Comparison of ENCODE assay signal across 7 mouse cellular contexts in the genomic region with DNA sequence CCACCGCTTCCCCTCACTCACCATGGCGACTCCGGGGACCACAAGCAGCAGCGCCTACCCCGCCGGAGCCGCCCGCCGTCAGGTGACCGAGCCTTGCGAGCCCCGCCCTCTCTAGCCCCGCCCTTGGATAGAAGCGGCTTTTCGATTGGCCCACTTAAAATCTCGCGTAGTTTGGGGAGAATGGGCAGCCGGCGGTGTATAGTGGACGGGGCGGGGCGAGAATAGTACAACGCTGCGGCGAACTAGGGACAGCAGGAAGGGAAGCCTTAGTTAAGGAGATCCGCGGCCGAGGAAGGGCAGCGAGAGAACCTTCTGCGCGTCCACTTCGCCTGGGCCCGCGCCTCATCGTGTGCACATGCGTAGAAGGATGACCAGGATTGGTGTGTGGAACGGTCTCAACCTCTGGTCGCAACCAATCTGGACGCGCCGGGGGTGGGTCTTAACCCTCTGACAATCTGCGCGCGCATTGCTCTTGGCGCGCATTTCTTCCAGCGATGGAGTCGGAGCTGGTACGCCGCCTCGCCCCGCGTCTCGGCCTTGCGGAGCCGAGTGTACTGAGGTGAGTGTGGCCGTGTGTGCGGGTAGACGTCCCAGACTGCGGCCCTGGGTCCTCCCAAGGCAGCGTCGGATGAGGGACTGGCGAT. TPM values are rescaled to one million over a fixed set of nuclear protein-coding genes. Genes with fewer than 3 reads are reported as not detected.
DNase-seq lines count a peak whose midpoint lies in the region; ATAC-seq lines count a peak whose summit lies in the region.

A gene (plus strand): TSS at position 199 of the 644 bp plus-strand sequence.
A gene (minus strand): TSS at position 369 of the 644 bp plus-strand sequence.

- peaks cover 10% of the 10 kb centered on the region; the same call in 1 of the 2 replicates for H3K36me3 ChIP-seq in intestine, embryonic 16.5 days (ENCODE audit: control insufficient read depth, insufficient read depth, low read length)
- peaks cover 2% of the 10 kb centered on the region; the same call in 1 of the 2 replicates for H3K36me3 ChIP-seq in midbrain, embryonic 11.5 days (ENCODE audit: control insufficient read depth, insufficient read depth, low read length)

- H3K27me3 ChIP-seq in intestine, embryonic 16.5 days (replicated peaks; ENCODE audit: control insufficient read depth, insufficient read depth, low read length) = no peaks in the 10 kb centered on the region
- H3K27me3 ChIP-seq in midbrain, embryonic 11.5 days (ENCODE audit: control insufficient read depth, insufficient read depth, low read length) = no peaks in the 10 kb centered on the region

- peak; percentile 92 for DNase-seq in adrenal gland, adult 8-10 months
- DNase-seq in embryo, embryonic 9.5 days (ENCODE audit: extremely low spot score) = peak; percentile 97
- peak; percentile 93 to 97 for DNase-seq in gastrocnemius, postnatal 4 days (ENCODE audit: low spot score in 2 of 2)
- peak; percentile 94 to 95 for DNase-seq in left cerebral cortex, postnatal 36 days (ENCODE audit: low spot score in 2 of 2)
- DNase-seq in midbrain, embryonic 11.5 days (ENCODE audit: low spot score, missing footprints) = peak; percentile 99
- peak; percentile 95 for DNase-seq in skeletal muscle tissue, adult 2 months (ENCODE audit: low read depth, low spot score)

- ATAC-seq in intestine, embryonic 16.5 days = peak; percentile 98
- peak; percentile 97 for ATAC-seq in midbrain, embryonic 11.5 days (ENCODE audit: low FRiP score)

- H3K4me3 ChIP-seq in intestine, embryonic 16.5 days (ENCODE audit: low read length) = peak within 1 kb of the TSS; percentile 96
- peak within 1 kb of the TSS; percentile 79 for H3K4me3 ChIP-seq in midbrain, embryonic 11.5 days (ENCODE audit: low read depth, low read length)

- H3K4me2 ChIP-seq in intestine, embryonic 16.5 days (ENCODE audit: low read depth, low read length) = peak within 1 kb of the TSS; percentile 80
- peak within 1 kb of the TSS; percentile 76 for H3K4me2 ChIP-seq in midbrain, embryonic 11.5 days

- peak within 1 kb of the TSS; percentile 97 for H3K27ac ChIP-seq in intestine, embryonic 16.5 days (ENCODE audit: low read length)
- peak within 1 kb of the TSS; percentile 96 for H3K27ac ChIP-seq in midbrain, embryonic 11.5 days (ENCODE audit: low read depth, low read length)

- H3K9ac ChIP-seq in intestine, embryonic 16.5 days (ENCODE audit: low read depth, low read length) = peak within 1 kb of the TSS; percentile 98
- H3K9ac ChIP-seq in midbrain, embryonic 11.5 days (ENCODE audit: low read length) = peak within 1 kb of the TSS; percentile 94

- H3K4me1 ChIP-seq in intestine, embryonic 16.5 days (ENCODE audit: control insufficient read depth, insufficient read depth, low read length) = peaks cover 19% of the 10 kb centered on the region
- peaks cover 15% of the 10 kb centered on the region for H3K4me1 ChIP-seq in midbrain, embryonic 11.5 days (ENCODE audit: control insufficient read depth, insufficient read depth, low read length)

- H3K9me3 ChIP-seq in intestine, embryonic 16.5 days (ENCODE audit: control insufficient read depth, low read length) = no peaks in the 10 kb centered on the region
- H3K9me3 ChIP-seq in midbrain, embryonic 11.5 days (ENCODE audit: control insufficient read depth, low read length) = no peaks in the 10 kb centered on the region

- intact Hi-C loops in left cerebral cortex, postnatal 36 days (cut with DNase I) = loop anchor here (10.0 kb wide), 1 partner anchor 225 kb away; a partner anchor contains a TSS

- under 1% methylated on average over 63 of the region's 63 CpGs for WGBS in intestine, embryonic 16.5 days
- under 1% methylated on average over 63 of the region's 63 CpGs for WGBS in midbrain, embryonic 11.5 days

RNA-seq across cellular contexts. Expression of the first gene that starts in this region (rescaled TPM):
- 10 to 100 TPM; 11.2 to 16.0 (median 14.5) TPM for total RNA-seq in adrenal gland, adult 8-10 months (2022)
- 10 to 100 TPM; 25.9 to 26.8 TPM for total RNA-seq in gastrocnemius, postnatal 4 days (2021)
- 70.5 and 84.6 TPM in 2 replicates for polyA plus RNA-seq in intestine, embryonic 16.5 days (2015; fragmentation: Nextera tagmentation; extraction: Ambion mirVana)
- total RNA-seq in left cerebral cortex, postnatal 36 days (2021) = 10 to 100 TPM; 27.8 to 30.3 TPM
- polyA plus RNA-seq in midbrain, embryonic 11.5 days (2014; fragmentation: Nextera tagmentation; extraction: Ambion mirVana) = 140 and 143 TPM in 2 replicates

RNA-seq across cellular contexts. Expression of the second gene that starts in this region (rescaled TPM):
- total RNA-seq in adrenal gland, adult 8-10 months (2022) = 100 to 1,000 TPM in 2 of 4 experiments, 10 to 100 TPM in 2; 94.1 to 113 (median 105) TPM
- total RNA-seq in gastrocnemius, postnatal 4 days (2021) = 10 to 100 TPM; 69.9 to 71.8 TPM
- 196 and 202 TPM in 2 replicates for polyA plus RNA-seq in intestine, embryonic 16.5 days (2015; fragmentation: Nextera tagmentation; extraction: Ambion mirVana)
- total RNA-seq in left cerebral cortex, postnatal 36 days (2021) = 100 to 1,000 TPM; 123 to 125 TPM
- 182 and 208 TPM in 2 replicates for polyA plus RNA-seq in midbrain, embryonic 11.5 days (2014; fragmentation: Nextera tagmentation; extraction: Ambion mirVana)

Comparison
In these comparisons a context has a peak if more than half of its experiments do, and no peak if none do; other contexts are left out.
1. Peak in every context shown above with its lines: DNase-seq, ATAC-seq, H3K4me3 ChIP-seq and H3K27ac ChIP-seq.